ENCODE assay signal across 18 mouse cellular contexts in the genomic region with DNA sequence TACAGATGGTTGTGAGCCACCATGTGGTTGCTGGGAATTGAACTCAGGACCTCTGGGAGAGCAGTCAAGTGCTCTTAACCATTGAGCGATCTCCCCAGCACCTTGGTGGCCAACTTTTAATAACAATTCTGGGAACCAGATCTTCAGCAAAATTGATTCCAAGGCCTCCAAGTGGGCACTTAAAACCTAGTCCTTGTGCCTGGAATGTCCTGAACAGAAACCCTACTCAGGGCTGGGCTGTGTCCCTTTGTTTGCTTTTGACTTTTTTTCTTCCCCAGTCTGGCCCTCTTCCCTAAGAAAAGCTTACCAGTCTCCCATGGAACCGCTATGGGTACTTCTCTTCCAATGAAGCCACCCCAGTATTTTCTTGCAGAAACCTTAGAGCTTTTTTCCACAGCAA.
"Had no signal": no experiment of that assay in that cellular context is flagged by ENCODE, and none has a peak within 500 bp of the region (broad histone marks: within the 10 kb centered on the region; RNA-seq: fewer than 3 reads in every experiment).

No protein-coding gene starts in this region.

- H3K4me1 ChIP-seq: lung, embryonic 15.5 days; midbrain, embryonic 10.5 days; midbrain, embryonic 12.5 days had no signal

- H3K4me2 ChIP-seq: liver, embryonic 12.5 days; liver, embryonic 15.5 days; lung, embryonic 15.5 days; midbrain, embryonic 12.5 days; neural tube, embryonic 13.5 days; neural tube, embryonic 15.5 days had no signal

- H3K27me3 ChIP-seq: liver, embryonic 12.5 days; lung, embryonic 15.5 days; midbrain, embryonic 12.5 days; neural tube, embryonic 13.5 days; neural tube, embryonic 15.5 days had no signal

- ATAC-seq: liver, embryonic 12.5 days; midbrain, embryonic 16.5 days had no signal

- H3K27ac ChIP-seq: liver, embryonic 12.5 days; liver, embryonic 15.5 days; lung, embryonic 15.5 days; midbrain, embryonic 10.5 days; midbrain, embryonic 12.5 days; neural tube, embryonic 13.5 days; neural tube, embryonic 15.5 days had no signal

- H3K9ac ChIP-seq: liver, embryonic 12.5 days; liver, embryonic 15.5 days; lung, embryonic 15.5 days; midbrain, embryonic 12.5 days; neural tube, embryonic 13.5 days; neural tube, embryonic 15.5 days had no signal

- H3K9me3 ChIP-seq: liver, embryonic 15.5 days; lung, embryonic 15.5 days; midbrain, embryonic 10.5 days; midbrain, embryonic 12.5 days; neural tube, embryonic 13.5 days; neural tube, embryonic 15.5 days had no signal

- H3K4me3 ChIP-seq: liver, embryonic 12.5 days; liver, embryonic 15.5 days; lung, embryonic 15.5 days; midbrain, embryonic 10.5 days; midbrain, embryonic 12.5 days; myocyte; neural tube, embryonic 13.5 days; neural tube, embryonic 15.5 days had no signal

- DNase-seq: midbrain, embryonic 14.5 days; retina, postnatal 1 day; right cerebral cortex, adult 18-20 months; right cerebral cortex, postnatal 25 days; right cerebral cortex, postnatal 4 days; spleen, adult 18-20 months; thymus, adult 18-20 months; thymus, postnatal 14 days; thymus, postnatal 36 days had no signal
